Mouse (Mus musculus) thymus, adult 2 months (tissue): ENCODE measurements around the gene Rnf126.

Experiments used
- CTCF ChIP-seq: fragments of 200-500 bp; IDR thresholded peaks from 2 replicates; pipeline ENCODE4 v1.5.1; 2012; ENCODE audit warnings: mild to moderate bottlenecking, control low read depth, low read length, moderate library complexity, borderline replicate concordance; ENCODE audit not compliant: control insufficient read depth, poor library complexity, insufficient read depth; ENCODE audit errors: extremely low read depth
- POLR2A ChIP-seq: fragments of 200-500 bp; IDR thresholded peaks from 2 replicates; pipeline ENCODE4 v1.6.1; 2012; ENCODE audit warnings: mild to moderate bottlenecking, low read length, control low read depth, moderate library complexity; ENCODE audit not compliant: control insufficient read depth, poor library complexity, insufficient read depth; ENCODE audit errors: extremely low read depth

DNA sequence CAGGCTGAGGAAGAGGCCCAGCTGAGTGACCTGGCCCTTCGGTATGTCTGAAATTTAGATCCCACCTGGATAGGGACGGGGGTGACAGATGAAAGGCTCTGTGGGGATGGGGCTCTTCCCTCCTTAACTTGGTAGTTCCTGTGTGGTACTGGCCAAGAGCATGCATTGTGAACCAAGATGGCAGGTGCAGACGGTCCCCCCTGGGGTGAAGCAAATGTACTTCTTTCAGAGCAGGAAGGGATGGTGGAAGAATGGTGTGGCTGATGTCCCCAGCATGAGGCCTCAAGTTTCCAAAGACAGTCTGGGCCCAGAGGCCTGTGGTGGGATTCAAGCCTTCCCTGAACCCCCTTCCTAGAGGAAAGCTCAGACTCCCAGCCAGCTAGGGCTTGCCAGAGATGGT lies 10.9 kb downstream of the Rnf126 start:
- TF ChIP-seq POLR2A (no peak), CTCF (no peak)
